Mouse (Mus musculus) layer of hippocampus, adult 18-20 months (tissue): ENCODE measurements around the gene Saysd1. TPM values are rescaled to one million over a fixed set of nuclear protein-coding genes. Genes with fewer than 3 reads are reported as not detected.

Source experiments
- DNase-seq, 2 experiments: peaks; one replicate each; pipeline ENCODE4 v3.0.0; 2022; ENCODE audit warnings: low spot score in 2 of 2
- total RNA-seq, 2 experiments: library from RNA; stranded (reverse); gene quantifications; 2 replicates each; pipeline ENCODE4 v1.2.3; 2021

Saysd1 gene
- total RNA-seq, 2 experiments from 2014 or later: 3.8 to 4.2 TPM

DNA sequence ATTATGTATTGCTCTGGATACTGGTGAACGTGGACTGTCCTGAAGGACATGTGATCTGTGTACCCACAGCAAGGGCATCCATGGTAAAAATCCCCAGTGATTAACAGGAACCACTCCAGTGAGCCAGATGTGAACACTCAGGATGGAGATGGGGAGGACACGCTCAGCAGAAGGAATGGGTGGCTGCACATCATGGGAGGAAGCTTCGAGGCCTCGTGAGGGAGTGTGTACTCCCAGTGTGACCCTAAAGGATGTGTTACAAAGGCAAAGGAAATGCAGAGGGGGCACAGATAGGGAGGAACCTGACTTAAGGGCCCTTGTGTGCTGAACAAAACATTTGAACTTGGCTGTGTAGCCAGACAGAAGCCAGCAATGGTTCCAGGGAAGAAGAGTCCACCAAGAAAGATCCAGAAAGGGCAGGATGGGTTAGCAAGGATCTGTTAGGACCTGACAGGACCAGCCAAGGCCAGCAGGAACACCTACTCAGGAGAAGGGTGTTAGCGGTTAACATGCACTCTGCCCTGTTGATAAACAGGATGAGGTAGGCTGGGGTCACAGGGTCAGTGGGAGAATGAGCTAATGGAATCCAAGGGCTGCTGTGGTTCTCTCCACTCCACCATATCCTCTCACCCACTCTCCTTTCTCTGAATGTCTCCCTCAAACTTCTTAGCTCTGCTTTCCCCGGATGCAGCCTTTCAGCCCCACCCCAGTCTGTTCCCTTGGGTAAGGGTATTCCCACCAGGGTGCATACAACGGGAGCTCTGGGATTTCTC, 25.0 kb downstream of the Saysd1 start:
- DNase-seq: no peak

DNA sequence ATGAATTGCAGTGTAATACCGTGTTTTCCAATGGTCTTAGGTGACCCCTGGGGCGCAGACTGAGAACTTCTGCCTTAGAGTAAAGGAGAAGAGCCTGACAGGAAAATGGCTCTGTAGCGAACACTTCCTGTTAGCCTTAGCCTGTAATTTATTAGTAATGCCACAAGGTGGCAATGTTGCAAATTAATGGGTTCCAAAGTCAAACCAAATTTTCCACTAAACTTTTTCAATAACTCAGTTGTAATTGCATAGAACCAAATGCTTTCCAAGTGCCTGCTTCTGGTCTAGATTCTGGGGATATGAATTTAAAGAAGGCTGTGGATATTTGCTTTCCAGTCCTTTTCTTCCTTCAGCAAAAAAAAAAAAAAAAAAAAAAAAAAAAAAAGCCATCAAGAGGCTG, 26.1 kb downstream of the Saysd1 start:
- no peak for DNase-seq

DNA sequence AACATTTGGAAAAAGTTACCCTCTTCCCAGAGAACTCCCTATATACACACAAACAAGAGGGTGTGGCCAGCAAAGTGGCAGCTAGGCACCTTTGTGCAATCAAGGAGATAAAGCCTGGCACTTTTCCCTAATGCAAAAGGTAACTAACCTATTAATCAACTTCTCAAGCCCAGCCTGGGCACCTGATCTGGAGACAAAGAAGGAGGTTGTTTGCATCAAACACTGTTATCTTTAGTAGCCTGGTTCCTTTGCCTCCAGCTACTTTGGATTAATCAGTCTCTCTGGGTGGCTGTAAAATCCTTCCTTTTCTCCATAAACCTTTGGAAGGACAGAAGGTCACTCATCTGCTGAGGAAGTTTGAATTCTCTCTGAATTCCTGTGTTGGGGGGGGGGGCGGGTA, 27.4 kb downstream of the Saysd1 start:
- no peak for DNase-seq

DNA sequence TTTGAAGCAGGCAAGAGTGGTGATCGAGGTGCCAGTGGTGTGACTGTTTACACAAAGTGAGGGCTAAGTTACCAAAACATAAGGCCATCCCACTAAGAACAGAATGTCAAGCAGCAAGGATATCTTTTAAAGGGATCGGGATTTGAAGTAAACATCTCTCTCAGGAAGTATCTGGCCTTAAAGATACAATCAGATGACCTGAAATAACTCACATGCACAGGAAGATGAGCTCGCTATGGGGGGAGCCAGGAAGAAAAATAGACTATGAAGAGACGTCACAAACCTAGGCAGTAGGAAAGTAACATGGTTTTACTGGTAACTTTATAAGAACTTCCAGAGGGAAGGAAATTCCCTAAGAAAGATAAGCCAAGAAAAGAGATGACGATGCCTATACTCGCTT, 32.1 kb downstream of the Saysd1 start:
- no peak for DNase-seq

DNA sequence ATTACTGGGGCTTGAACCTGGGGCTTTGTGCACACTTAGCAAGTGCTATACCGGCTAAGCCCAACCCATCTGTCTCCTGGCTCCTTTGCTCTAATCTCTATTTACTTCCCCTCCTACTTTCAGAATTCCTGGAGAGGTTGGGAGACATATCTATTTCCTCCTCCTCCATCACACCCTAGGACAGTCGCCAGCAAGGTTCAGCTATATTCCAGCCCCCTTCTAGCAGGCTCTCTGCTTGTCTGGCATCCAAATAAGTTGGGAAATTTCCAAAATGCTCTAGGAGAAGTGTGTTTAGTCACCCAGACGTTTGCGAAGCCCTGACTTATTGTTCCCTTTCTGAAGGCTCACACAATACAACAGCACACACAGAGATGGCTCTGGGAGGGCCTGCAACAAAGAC, 35.1 kb downstream of the Saysd1 start:
- DNase-seq: peak in 1 of 2 experiments; percentile 23

DNA sequence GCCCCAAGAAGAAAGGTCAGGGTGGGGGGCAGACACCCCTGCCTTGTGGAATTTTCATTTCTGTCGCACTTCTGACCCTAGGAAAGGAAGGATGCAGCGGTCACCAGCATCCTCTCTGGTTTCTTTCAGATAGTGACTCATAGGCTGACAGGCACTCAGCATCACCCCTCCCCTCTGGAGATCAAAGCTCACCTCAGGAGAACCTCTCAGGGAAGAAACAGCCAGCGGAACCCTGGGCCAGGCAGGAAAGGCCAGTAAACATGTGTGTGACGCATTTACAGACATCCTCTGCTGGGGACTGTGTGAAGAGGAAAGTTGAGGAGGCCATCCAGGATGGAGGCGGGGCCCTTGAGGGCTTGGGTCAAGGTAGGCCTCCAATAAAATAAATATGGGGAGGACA, 40.3 kb downstream of the Saysd1 start:
- no peak for DNase-seq

DNA sequence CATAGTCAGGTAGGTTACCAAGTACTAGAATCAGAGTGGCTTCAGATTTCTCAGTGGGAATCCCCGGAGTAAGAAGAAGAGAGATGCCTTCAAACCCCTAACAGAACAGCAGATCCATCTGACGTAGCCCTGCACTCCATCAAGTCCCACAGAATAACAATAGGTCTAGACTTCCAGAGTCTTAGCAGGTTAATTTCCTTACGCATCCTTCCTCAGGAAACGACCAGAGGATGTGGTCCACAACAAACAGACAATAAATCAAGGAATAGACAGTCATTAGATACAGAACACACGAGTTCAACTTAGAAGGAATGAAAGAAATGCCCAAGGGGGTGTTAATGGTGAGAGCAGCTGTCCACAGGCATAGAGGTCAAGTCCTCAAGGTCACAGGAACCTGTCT, 43.4 kb downstream of the Saysd1 start:
- DNase-seq: no peak

DNA sequence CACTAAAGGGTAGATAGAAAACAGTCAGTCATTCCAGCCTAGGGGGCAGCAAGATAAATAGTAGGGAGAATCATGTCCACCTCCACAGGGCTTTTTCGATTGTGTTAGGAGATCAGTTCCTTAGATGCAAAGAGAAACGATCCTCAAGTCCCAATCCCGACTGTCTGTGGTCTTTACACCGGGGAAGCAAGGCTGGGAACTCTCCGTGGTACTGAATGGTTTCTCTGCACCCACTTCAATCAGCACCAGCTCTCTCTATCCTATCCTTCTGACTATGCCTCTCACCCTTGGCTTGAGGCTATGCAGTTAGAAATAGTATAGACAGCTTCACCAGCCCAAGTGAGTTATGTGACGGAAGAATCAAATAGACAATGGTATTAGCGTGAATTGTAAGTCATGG, 44.8 kb downstream of the Saysd1 start:
- no peak for DNase-seq

GRCm38 (mm10) chr14:20084335-20084734, 54.0 kb downstream of the Saysd1 start:
- DNase-seq: no peak

- DNase-seq: peak; percentile 92 to 94
These were observed 55.6 kb downstream of the Saysd1 start for GRCm38 (mm10) chr14:20082536-20083325.

- no peak for DNase-seq
These were observed 56.3 kb downstream of the Saysd1 start for GRCm38 (mm10) chr14:20081937-20082533.

GRCm38 (mm10) chr14:20081084-20081483, 57.2 kb downstream of the Saysd1 start:
- no peak for DNase-seq

DNA sequence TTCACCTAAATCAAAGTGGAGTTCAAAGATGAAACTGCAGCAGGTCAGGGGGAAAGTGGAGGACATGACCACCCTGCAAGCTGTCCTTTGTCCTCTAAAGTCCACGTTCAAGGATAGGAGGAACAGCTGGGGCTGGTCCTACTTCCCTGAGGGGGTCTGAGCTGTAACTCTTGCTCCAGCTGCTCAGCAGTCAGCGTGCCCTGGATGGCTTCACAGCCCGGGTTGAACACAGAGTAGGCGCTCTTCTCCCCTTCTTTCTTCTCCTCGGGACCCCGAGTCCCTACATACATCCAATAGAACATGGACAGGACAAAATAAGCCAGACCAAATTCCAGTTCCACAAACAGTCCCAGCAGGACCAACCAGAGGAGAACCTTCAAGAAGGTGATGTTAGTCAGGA, 61.2 kb downstream of the Saysd1 start:
- no peak for DNase-seq

- no peak for DNase-seq
These were observed 62.8 kb downstream of the Saysd1 start for GRCm38 (mm10) chr14:20075544-20075943.

- no peak for DNase-seq
These were observed 63.6 kb downstream of the Saysd1 start for GRCm38 (mm10) chr14:20074759-20075158.

- peak in 1 of 2 experiments; percentile 59 for DNase-seq
These were observed 67.7 kb downstream of the Saysd1 start for GRCm38 (mm10) chr14:20070629-20071028.

DNA sequence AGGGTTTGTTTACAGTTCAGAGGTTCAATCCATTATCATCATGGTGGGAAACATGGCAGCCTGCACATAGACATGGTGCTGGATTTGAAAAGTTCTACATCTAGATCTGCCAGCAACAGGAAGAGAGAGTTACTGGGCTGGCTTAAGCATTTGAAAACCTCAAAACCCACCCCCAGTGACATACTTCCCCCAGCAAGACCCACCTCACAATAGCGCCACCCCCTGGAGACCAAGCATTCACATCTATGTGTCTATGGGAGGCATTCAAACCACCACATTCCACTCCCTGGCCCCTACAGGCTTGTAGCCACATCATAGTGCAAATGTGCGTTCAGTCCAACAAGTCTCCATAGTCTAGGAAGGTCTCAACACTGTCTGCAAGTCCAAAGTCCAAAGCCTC, 70.0 kb downstream of the Saysd1 start:
- no peak for DNase-seq

GRCm38 (mm10) chr14:20067293-20068074, 70.8 kb downstream of the Saysd1 start:
- peak; percentile 54 to 90 for DNase-seq

- DNase-seq: no peak
These were observed 73.6 kb downstream of the Saysd1 start for GRCm38 (mm10) chr14:20064771-20065170.

DNA sequence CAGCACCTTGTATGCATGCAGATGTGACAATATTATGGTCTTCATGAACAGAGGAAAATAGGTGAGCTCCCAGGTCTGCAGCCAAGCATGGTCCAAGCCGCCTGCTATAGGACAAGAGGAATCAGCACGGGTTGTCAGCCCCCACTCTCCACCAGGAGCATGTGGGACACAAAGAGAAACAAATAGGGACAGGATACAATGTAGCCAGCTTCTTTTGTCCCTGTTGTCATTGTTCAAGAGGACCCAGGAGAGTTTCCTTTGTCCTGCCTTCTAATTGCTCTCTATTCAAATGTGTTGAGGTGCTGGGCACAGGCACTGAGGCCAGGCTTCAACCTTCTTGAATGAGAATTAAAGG, 89.9 kb downstream of the Saysd1 start:
- DNase-seq: no peak

GRCm38 (mm10) chr14:20047814-20048480, 90.4 kb downstream of the Saysd1 start:
- DNase-seq: no peak
